ENCODE assay signal across 8 mouse cellular contexts in genomic region chrX:11087913-11088312, GRCm38 (mm10).
DNase-seq lines count a peak whose midpoint lies in the region; ATAC-seq and TF ChIP-seq lines count a peak whose summit lies in the region.

No protein-coding gene starts in this region.

- H3K36me3 ChIP-seq in intestine, postnatal 0 days (ENCODE audit: control insufficient read depth, insufficient read depth): no peaks in the 10 kb centered on the region
- no peaks in the 10 kb centered on the region for H3K36me3 ChIP-seq in liver, adult 2 months (ENCODE audit: control insufficient read depth, insufficient read depth, low read length)

- peak; percentile 63 to 64 for DNase-seq in cerebellum, postnatal 14 days
- DNase-seq in cerebellum, adult 11 months: no peak
- peak; percentile 12 for DNase-seq in brain, embryonic 18.5 days (ENCODE audit: low read depth, low spot score)
- peak; percentile 12 for DNase-seq in gastrocnemius, postnatal 14 days
- DNase-seq in liver, adult 2 months (ENCODE audit: extremely low read depth, low read depth, low spot score): peak; percentile 1
- DNase-seq in neural tube, embryonic 10.5 days (ENCODE audit: extremely low spot score, low spot score): peak; percentile 24
- peak; percentile 70 for DNase-seq in thymus, postnatal 4 days

- no peak overlapping the region for H3K4me3 ChIP-seq in intestine, postnatal 0 days (ENCODE audit: low read depth, low read length)
- no peak overlapping the region for H3K4me3 ChIP-seq in liver, adult 2 months (ENCODE audit: insufficient read depth, low read depth, low read length)

- 0 out of 2 replicates have a peak, but pooled peaks cover 2% of the 10 kb centered on the region for H3K4me1 ChIP-seq in intestine, postnatal 0 days (replicated peaks; ENCODE audit: control insufficient read depth, insufficient read depth, low read length)
- peaks cover 14% of the 10 kb centered on the region; the same call in 1 of the 2 replicates for H3K4me1 ChIP-seq in liver, adult 2 months (ENCODE audit: control insufficient read depth, insufficient read depth, low read length)

- intact Hi-C loops in gastrocnemius, postnatal 14 days (cut with DNase I; ENCODE audit: low total_unique reads): no loop called here

- H3K9me3 ChIP-seq in intestine, postnatal 0 days (ENCODE audit: control insufficient read depth): no peaks in the 10 kb centered on the region

- TF ChIP-seq CTCF in intestine, postnatal 0 days (IDR thresholded peaks at IDR 0.05; ENCODE audit: low read depth): peak; percentile 63
- TF ChIP-seq CTCF in liver, adult 2 months (IDR thresholded peaks at IDR 0.05; ENCODE audit: low read depth, low read length): peak; percentile 54

- no peak for TF ChIP-seq POLR2A in liver, adult 2 months (IDR thresholded peaks at IDR 0.05; ENCODE audit: extremely low read depth, insufficient read depth, low read length)

- no peak overlapping the region for H3K9ac ChIP-seq in intestine, postnatal 0 days (ENCODE audit: low read depth, low read length)
- no peak overlapping the region for H3K9ac ChIP-seq in liver, adult 2 months (ENCODE audit: low read depth, low read length)

- no peaks in the 10 kb centered on the region for H3K27me3 ChIP-seq in intestine, postnatal 0 days (replicated peaks; ENCODE audit: control insufficient read depth, insufficient read depth, low read length)
- no peaks in the 10 kb centered on the region for H3K27me3 ChIP-seq in liver, adult 2 months (ENCODE audit: control insufficient read depth, insufficient read depth, low read length)

- no peaks in the 10 kb centered on the region for H3K79me2 ChIP-seq in liver, adult 2 months (ENCODE audit: control insufficient read depth, insufficient read depth, low read length)

- peak overlapping the region; percentile 30; the same call in 1 of the 2 replicates for H3K4me2 ChIP-seq in intestine, postnatal 0 days (replicated peaks; ENCODE audit: low read depth)

- no peak overlapping the region for H3K27ac ChIP-seq in intestine, postnatal 0 days (ENCODE audit: low read depth, low read length)
- no peak overlapping the region for H3K27ac ChIP-seq in liver, adult 2 months (replicated peaks; ENCODE audit: insufficient read depth, low read depth, low read length)

- WGBS in intestine, postnatal 0 days: 36% methylated on average over 14 of the region's 14 CpGs
- WGBS in liver, adult 2 months: 39% methylated on average over 7 of the region's 14 CpGs

- ATAC-seq in intestine, postnatal 0 days: no peak
